Mouse (Mus musculus) liver, postnatal 0 days (tissue): Measurements from ENCODE around the gene Gsap.

Experiments
- CTCF ChIP-seq: sonication (generic); IDR thresholded peaks from 2 replicates; pipeline ENCODE4 v1.5.1; 2016; ENCODE audit warnings: antibody characterized with exemption, low read depth
- EP300 ChIP-seq: IDR thresholded peaks from 2 replicates; pipeline ENCODE4 v1.6.1; 2016; ENCODE audit warnings: antibody characterized with exemption, low read depth, mild to moderate bottlenecking

- TF ChIP-seq CTCF (no peak), EP300 (no peak)
Observed at GRCm38 (mm10) chr5:21179496-21179895, 6.6 kb upstream of the Gsap start.
